Mouse (Mus musculus): ENCODE measurements around the gene Kcnq2. TPM values are rescaled to one million over a fixed set of nuclear protein-coding genes. Genes with fewer than 3 reads are reported as not detected.

The Kcnq2 gene
- polyA plus RNA-seq, 1 experiment from 2014 or later = 18.9 TPM

GRCm38 (mm10) chr2:181125726-181126455, 9.2 kb downstream of the Kcnq2 start:
- no peak overlapping the region for H3K4me2 ChIP-seq (replicated peaks; ENCODE audit: low read depth, low read length)
- ATAC-seq (ENCODE audit: low FRiP score) = no peak
- H3K4me3 ChIP-seq (ENCODE audit: low read depth, low read length) = no peak overlapping the region
- no peaks in the 10 kb centered on the region for H3K27me3 ChIP-seq (ENCODE audit: control insufficient read depth, insufficient read depth, low read length)
- H3K9ac ChIP-seq (ENCODE audit: low read depth, low read length) = no peak overlapping the region
- no peaks in the 10 kb centered on the region for H3K36me3 ChIP-seq (ENCODE audit: control insufficient read depth, insufficient read depth, low read length)
- no peak overlapping the region for H3K27ac ChIP-seq (ENCODE audit: low read depth, low read length)
- H3K9me3 ChIP-seq (ENCODE audit: control insufficient read depth, low read length) = no peaks in the 10 kb centered on the region
- H3K4me1 ChIP-seq (replicated peaks; ENCODE audit: control insufficient read depth, insufficient read depth, low read length) = peaks cover under 1% of the 10 kb centered on the region; the same call in 1 of the 2 replicates
- no peak for DNase-seq (ENCODE audit: low spot score)
- 53% methylated on average over 7 of the region's 7 CpGs for WGBS

DNA sequence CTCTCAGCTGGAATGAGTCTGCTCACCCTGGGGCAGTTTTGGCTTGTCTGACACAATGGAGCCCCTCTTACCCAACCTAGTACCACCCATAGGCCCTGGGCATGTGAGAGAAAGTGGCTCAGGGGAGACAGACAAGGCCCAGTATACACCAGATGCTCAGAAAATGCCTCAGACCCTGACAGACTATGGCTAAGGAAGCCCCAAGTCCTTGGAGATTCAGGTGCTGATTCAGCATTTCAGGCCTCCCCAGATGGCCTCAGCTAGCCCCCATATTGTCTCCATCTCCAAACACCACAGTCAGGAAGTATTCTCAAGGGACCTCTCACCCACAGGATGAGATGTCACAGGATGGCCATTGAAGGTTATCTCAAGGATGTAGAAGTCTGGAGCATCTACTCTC, 12.5 kb downstream of the Kcnq2 start:
- Histone ChIP-seq H3K4me2 (replicated peaks; ENCODE audit: low read depth, low read length) (no peak overlapping the region), H3K4me1 (replicated peaks; ENCODE audit: control insufficient read depth, insufficient read depth, low read length) (peaks cover 4% of the 10 kb centered on the region; the same call in 1 of the 2 replicates), H3K4me3 (ENCODE audit: low read depth, low read length) (no peak overlapping the region), H3K9me3 (ENCODE audit: control insufficient read depth, low read length) (no peaks in the 10 kb centered on the region), H3K27me3 (ENCODE audit: control insufficient read depth, insufficient read depth, low read length) (no peaks in the 10 kb centered on the region), H3K27ac (ENCODE audit: low read depth, low read length) (no peak overlapping the region), H3K36me3 (ENCODE audit: control insufficient read depth, insufficient read depth, low read length) (no peaks in the 10 kb centered on the region), H3K9ac (ENCODE audit: low read depth, low read length) (no peak overlapping the region)
- ATAC-seq (ENCODE audit: low FRiP score) (no peak), DNase-seq (ENCODE audit: low spot score) (no peak)

DNA sequence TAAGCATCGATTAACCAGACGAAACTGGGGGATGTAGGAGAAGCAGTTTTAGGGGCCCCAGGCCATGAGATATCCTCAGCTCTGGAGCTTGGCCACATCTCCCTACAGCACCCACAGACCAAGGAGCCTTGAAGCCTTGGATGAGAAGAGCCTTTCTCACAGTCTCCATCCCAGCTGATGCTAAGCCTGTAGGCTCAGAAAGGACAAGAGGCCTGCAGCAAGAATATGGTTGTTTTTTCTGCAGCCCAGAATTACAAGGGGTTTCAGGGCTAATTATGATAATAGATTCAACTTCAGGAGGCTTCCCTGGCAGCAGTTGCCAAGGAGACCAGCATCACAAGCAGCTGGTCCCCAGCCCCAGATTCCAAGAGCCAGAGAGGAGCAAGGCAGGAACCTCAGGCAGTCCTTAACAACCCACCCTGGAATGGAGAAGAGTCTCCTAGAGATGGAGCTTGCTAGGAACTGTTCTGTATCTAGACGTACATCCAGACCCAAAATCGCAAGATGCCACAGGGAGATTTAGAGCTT, 14.1 kb downstream of the Kcnq2 start:
- WGBS = 75% methylated on average over 4 of the region's 4 CpGs
- ATAC-seq (ENCODE audit: low FRiP score) (peak; percentile 75), DNase-seq (ENCODE audit: low spot score) (peak; percentile 73)
- H3K36me3 ChIP-seq (ENCODE audit: control insufficient read depth, insufficient read depth, low read length) = no peaks in the 10 kb centered on the region
- no peaks in the 10 kb centered on the region for H3K9me3 ChIP-seq (ENCODE audit: control insufficient read depth, low read length)
- H3K4me2 ChIP-seq (replicated peaks; ENCODE audit: low read depth, low read length) = no peak overlapping the region
- H3K4me3 ChIP-seq (ENCODE audit: low read depth, low read length) = no peak overlapping the region
- H3K27me3 ChIP-seq (ENCODE audit: control insufficient read depth, insufficient read depth, low read length) = no peaks in the 10 kb centered on the region
- H3K27ac ChIP-seq (ENCODE audit: low read depth, low read length) = peak overlapping the region; percentile 73
- peaks cover 4% of the 10 kb centered on the region; the same call in 1 of the 2 replicates for H3K4me1 ChIP-seq (replicated peaks; ENCODE audit: control insufficient read depth, insufficient read depth, low read length)
- H3K9ac ChIP-seq (ENCODE audit: low read depth, low read length) = no peak overlapping the region

DNA sequence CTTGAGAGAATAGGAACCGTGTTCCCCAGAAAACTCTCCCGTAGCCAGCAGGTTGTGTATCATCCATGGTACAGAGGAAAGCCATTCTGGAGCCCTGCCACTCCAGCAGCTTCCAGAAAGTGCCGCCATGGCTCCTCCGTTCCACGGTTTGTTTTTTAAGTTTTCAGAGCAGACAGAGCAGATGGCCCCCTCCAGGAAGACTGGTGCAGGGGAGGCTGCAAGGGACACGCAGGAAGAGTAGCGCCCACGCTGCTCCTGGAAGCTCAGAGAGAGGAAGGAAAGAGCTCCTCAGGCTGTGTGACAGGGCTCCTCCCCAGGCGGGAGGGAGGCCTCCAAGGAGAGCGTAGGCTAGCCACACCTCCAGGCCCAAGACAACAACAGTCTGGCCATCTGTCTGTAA, 15.1 kb downstream of the Kcnq2 start:
- 28% methylated on average over 10 of the region's 10 CpGs for WGBS
- no peaks in the 10 kb centered on the region for H3K27me3 ChIP-seq (ENCODE audit: control insufficient read depth, insufficient read depth, low read length)
- peak overlapping the region; percentile 73 for H3K27ac ChIP-seq (ENCODE audit: low read depth, low read length)
- H3K4me1 ChIP-seq (replicated peaks; ENCODE audit: control insufficient read depth, insufficient read depth, low read length) = peaks cover 4% of the 10 kb centered on the region; the same call in 1 of the 2 replicates
- 0 out of 2 replicates have a peak, but pooled peaks have one; percentile 25 for ATAC-seq (ENCODE audit: low FRiP score)
- no peak overlapping the region for H3K4me2 ChIP-seq (replicated peaks; ENCODE audit: low read depth, low read length)
- no peaks in the 10 kb centered on the region for H3K36me3 ChIP-seq (ENCODE audit: control insufficient read depth, insufficient read depth, low read length)
- no peaks in the 10 kb centered on the region for H3K9me3 ChIP-seq (ENCODE audit: control insufficient read depth, low read length)
- H3K4me3 ChIP-seq (ENCODE audit: low read depth, low read length) = no peak overlapping the region; the same call in 1 of the 2 replicates
- no peak overlapping the region; the same call in 1 of the 2 replicates for H3K9ac ChIP-seq (ENCODE audit: low read depth, low read length)
- DNase-seq (ENCODE audit: low spot score) = no peak

DNA sequence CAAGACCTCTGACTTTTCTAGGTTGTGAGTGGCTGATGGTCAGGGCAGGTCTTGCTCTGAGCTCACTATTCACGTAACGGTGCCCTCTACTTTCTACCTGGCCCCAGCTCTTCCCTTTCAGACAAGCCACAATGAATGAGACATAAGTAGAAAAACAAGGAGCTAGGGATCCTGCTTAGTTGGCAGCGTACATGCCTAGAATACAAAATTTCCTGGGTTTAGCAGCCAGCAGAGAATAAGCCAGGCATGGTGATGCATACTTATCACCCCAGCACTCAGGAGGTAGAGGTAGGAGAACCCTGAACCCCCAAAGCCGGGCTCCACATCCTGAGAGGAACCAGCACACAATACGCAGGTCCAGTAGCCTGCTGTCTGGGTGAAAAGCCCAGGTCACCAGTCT, 18.7 kb downstream of the Kcnq2 start:
- Histone ChIP-seq H3K4me1 (replicated peaks; ENCODE audit: control insufficient read depth, insufficient read depth, low read length) (peaks cover 7% of the 10 kb centered on the region; the same call in 1 of the 2 replicates), H3K9me3 (ENCODE audit: control insufficient read depth, low read length) (no peaks in the 10 kb centered on the region), H3K9ac (ENCODE audit: low read depth, low read length) (no peak overlapping the region), H3K27me3 (ENCODE audit: control insufficient read depth, insufficient read depth, low read length) (no peaks in the 10 kb centered on the region), H3K27ac (ENCODE audit: low read depth, low read length) (no peak overlapping the region), H3K4me2 (replicated peaks; ENCODE audit: low read depth, low read length) (no peak overlapping the region), H3K4me3 (ENCODE audit: low read depth, low read length) (no peak overlapping the region), H3K36me3 (ENCODE audit: control insufficient read depth, insufficient read depth, low read length) (no peaks in the 10 kb centered on the region)
- ATAC-seq (ENCODE audit: low FRiP score) (no peak), DNase-seq (ENCODE audit: low spot score) (no peak)
- 90% methylated on average over 5 of the region's 5 CpGs for WGBS

- no peak overlapping the region for H3K9ac ChIP-seq (ENCODE audit: low read depth, low read length)
- H3K27ac ChIP-seq (ENCODE audit: low read depth, low read length) = no peak overlapping the region
- DNase-seq (ENCODE audit: low spot score) (no peak), ATAC-seq (ENCODE audit: low FRiP score) (no peak)
- no peaks in the 10 kb centered on the region for H3K27me3 ChIP-seq (ENCODE audit: control insufficient read depth, insufficient read depth, low read length)
- H3K4me2 ChIP-seq (replicated peaks; ENCODE audit: low read depth, low read length) = no peak overlapping the region
- H3K4me1 ChIP-seq (replicated peaks; ENCODE audit: control insufficient read depth, insufficient read depth, low read length) = peaks cover 3% of the 10 kb centered on the region; the same call in 1 of the 2 replicates
- no peaks in the 10 kb centered on the region for H3K9me3 ChIP-seq (ENCODE audit: control insufficient read depth, low read length)
- no peak overlapping the region for H3K4me3 ChIP-seq (ENCODE audit: low read depth, low read length)
- WGBS = 89% methylated on average over 3 of the region's 3 CpGs
- H3K36me3 ChIP-seq (ENCODE audit: control insufficient read depth, insufficient read depth, low read length) = no peaks in the 10 kb centered on the region
These were observed 19.7 kb downstream of the Kcnq2 start for GRCm38 (mm10) chr2:181115367-181115766.

DNA sequence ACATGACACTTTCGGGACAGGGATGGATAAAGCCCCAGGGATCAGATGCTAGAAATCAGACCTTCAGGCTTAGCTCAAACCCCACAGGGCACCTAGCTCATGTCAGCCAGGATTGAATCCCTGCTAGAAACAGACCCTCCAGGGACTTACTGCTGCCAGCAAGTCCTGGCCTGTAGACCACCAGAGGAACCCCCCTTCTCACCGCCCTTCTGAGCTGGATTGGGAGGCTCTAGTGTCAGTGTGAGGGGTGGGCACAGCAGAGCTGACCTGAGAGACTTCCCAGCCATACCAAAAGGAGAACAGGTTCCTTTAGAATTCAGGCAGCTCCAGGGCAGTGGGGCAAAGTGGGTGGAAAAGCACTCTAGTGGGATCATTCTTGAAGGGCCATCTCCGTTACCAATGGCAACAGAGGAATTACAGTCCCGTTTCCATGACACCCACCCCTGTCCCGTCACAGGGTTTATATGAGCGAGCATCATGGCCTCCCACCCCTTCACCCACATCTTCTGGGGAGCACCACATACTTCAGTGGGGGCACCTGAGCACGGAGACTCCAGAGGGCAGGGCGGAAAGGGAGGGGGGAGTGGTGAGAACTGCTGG, 21.2 kb downstream of the Kcnq2 start:
- H3K36me3 ChIP-seq (ENCODE audit: control insufficient read depth, insufficient read depth, low read length) = no peaks in the 10 kb centered on the region
- no peak overlapping the region for H3K27ac ChIP-seq (ENCODE audit: low read depth, low read length)
- peaks cover 3% of the 10 kb centered on the region; the same call in 1 of the 2 replicates for H3K4me1 ChIP-seq (replicated peaks; ENCODE audit: control insufficient read depth, insufficient read depth, low read length)
- no peaks in the 10 kb centered on the region for H3K27me3 ChIP-seq (ENCODE audit: control insufficient read depth, insufficient read depth, low read length)
- H3K4me2 ChIP-seq (replicated peaks; ENCODE audit: low read depth, low read length) = no peak overlapping the region
- ATAC-seq (ENCODE audit: low FRiP score) = peak; percentile 45
- no peak overlapping the region for H3K9ac ChIP-seq (ENCODE audit: low read depth, low read length)
- peak; percentile 51 for DNase-seq (ENCODE audit: low spot score)
- H3K4me3 ChIP-seq (ENCODE audit: low read depth, low read length) = no peak overlapping the region
- WGBS = 59% methylated on average over 8 of the region's 8 CpGs
- no peaks in the 10 kb centered on the region for H3K9me3 ChIP-seq (ENCODE audit: control insufficient read depth, low read length)

- no peak overlapping the region for H3K9ac ChIP-seq (ENCODE audit: low read depth, low read length)
- WGBS = 96% methylated on average over 1 of the region's 1 CpGs
These were observed 23.4 kb downstream of the Kcnq2 start for GRCm38 (mm10) chr2:181111665-181112064.

More at GRCm38 (mm10) chr2:181111665-181112064, 23.4 kb downstream of the Kcnq2 start:
- DNase-seq (ENCODE audit: low spot score) (no peak), ATAC-seq (ENCODE audit: low FRiP score) (no peak)
- H3K36me3 ChIP-seq (ENCODE audit: control insufficient read depth, insufficient read depth, low read length) = no peaks in the 10 kb centered on the region
- peaks cover 3% of the 10 kb centered on the region; the same call in 1 of the 2 replicates for H3K4me1 ChIP-seq (replicated peaks; ENCODE audit: control insufficient read depth, insufficient read depth, low read length)
- H3K27ac ChIP-seq (ENCODE audit: low read depth, low read length) = no peak overlapping the region
- no peaks in the 10 kb centered on the region for H3K27me3 ChIP-seq (ENCODE audit: control insufficient read depth, insufficient read depth, low read length)
- no peaks in the 10 kb centered on the region for H3K9me3 ChIP-seq (ENCODE audit: control insufficient read depth, low read length)
- H3K4me3 ChIP-seq (ENCODE audit: low read depth, low read length) = no peak overlapping the region
- H3K4me2 ChIP-seq (replicated peaks; ENCODE audit: low read depth, low read length) = no peak overlapping the region

Measured in hindbrain, embryonic 11.5 days (tissue).